Mouse (Mus musculus) embryonic stem cell, embryonic (primary cell): ENCODE results near the gene Slk.

Source experiments
- CTCF ChIA-PET, 4 experiments: fragments of 300-600 bp in 2 of 4; fragments of 350-600 bp in 2 of 4; sonication (Branson Sonifier 250); formaldehyde crosslinking; loops; one replicate each; lab custom pipeline; 2022; ENCODE audit warnings: inconsistent platforms in 2 of 4; lab: Charles Lee
- POLR2A ChIA-PET, 4 experiments: fragments of 300-600 bp in 2 of 4; fragments of 350-600 bp in 2 of 4; sonication (Branson Sonifier 250); formaldehyde crosslinking; loops; one replicate each; lab custom pipeline; 2022; ENCODE audit warnings: antibody characterized with exemption in 4 of 4, inconsistent platforms in 1 of 4; lab: Charles Lee

Gene Slk

DNA sequence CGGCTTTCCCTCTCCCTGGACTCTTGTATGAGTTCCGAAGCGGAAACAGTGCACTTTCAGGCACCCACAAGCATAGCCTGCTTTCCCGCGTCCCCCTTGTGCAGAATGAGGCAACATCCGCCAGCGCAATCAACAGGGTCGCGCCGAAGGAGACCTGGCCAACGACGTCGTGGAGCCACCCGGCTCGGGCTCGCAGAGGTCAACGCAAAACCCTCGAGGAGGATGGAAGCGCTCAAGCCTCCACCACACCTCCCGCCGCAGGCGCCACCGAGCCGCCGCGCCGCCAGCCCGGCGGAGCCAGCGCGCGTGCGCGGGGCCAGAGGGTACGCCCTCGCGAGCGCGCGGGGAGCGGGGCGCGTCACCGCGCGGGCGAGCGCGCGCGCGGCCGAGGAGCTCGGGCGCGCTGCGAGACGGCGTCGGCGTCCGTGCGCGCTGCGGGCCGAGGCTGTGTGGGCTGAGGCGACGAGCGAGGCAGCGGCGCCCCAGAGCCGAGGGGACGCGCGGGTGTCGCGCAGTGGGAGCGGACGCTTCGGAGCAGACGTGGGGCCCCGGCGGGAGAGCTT, at the start of gene Slk:
Gene Slk (plus strand): TSS at position 454 of the 563 bp plus-strand sequence.
- POLR2A ChIA-PET, result interaction anchor here in 3 of 4 experiments (0.5 to 2.7 kb wide), 12 partner anchors 9 to 233 kb away, joined by 3 to 9 read pairs (median 4); partner anchors contain the start of genes Sfr1 (in 3 of the 3) and Stn1 (in 1 of the 3)
- CTCF ChIA-PET, result interaction anchor here in 2 of 4 experiments (0.5 to 1.0 kb wide), 2 partner anchors 47 to 188 kb away, joined by 3 to 6 read pairs; no protein-coding TSS in a partner anchor

DNA sequence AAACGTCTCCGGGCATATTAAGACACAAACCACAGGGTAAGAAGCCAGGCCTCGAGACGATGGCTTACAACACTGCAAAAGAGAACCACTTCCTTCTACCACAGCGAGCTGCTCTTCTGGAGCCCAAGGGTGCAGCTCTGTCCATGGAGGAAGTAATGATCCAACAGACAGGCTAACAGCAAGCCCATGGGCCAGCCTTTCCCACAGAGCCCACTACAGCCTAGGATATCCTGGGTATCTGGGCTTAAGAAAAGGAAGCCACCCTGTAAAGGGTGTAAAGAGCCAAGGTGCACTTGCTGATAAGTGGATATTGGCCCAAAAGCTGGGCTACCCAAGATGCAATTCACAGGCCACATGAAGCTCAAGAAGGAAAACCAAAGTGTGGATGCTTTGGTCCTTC, 48.2 kb upstream of the Slk start:
- ChIA-PET CTCF (interaction anchor here in 2 of 4 experiments (1.1 to 1.5 kb wide), 5 partner anchors 54 to 378 kb away, joined by 3 to 14 read pairs (median 4); no protein-coding TSS in a partner anchor), POLR2A (interaction anchor here in 3 of 4 experiments (0.5 to 2.1 kb wide), 3 partner anchors 12 to 32 kb away, joined by 3 to 4 read pairs (median 4); no protein-coding TSS in a partner anchor)

DNA sequence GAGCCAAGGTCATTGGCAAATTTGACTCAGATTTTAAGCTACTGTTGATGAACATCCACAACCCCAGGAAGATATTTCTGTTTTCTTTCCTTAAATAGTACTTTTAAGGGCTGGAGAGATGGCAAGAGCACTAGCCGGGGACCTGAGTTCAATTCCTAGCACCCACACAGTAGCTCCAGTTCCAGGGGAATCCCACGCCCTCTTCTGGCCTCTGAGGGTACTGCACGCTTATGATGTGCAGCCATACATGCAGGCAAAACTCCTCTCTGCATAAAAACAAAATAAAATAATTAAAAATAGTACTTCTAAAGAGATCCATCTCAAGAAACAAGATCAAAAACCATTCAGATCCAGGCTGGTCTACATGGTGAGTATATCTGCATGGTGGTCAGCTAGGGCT, 47.0 kb upstream of the Slk start:
- CTCF ChIA-PET, result interaction anchor here (0.5 to 1.5 kb wide), 22 partner anchors 9 to 376 kb away, joined by 3 to 14 read pairs (median 4); partner anchors contain the start of gene Slk (in 1 of the 4)
- POLR2A ChIA-PET, result interaction anchor here in 3 of 4 experiments (0.5 to 2.1 kb wide), 9 partner anchors 13 to 338 kb away, joined by 3 to 4 read pairs (median 3); partner anchors contain the start of gene Gsto1 (in 1 of the 3)

DNA sequence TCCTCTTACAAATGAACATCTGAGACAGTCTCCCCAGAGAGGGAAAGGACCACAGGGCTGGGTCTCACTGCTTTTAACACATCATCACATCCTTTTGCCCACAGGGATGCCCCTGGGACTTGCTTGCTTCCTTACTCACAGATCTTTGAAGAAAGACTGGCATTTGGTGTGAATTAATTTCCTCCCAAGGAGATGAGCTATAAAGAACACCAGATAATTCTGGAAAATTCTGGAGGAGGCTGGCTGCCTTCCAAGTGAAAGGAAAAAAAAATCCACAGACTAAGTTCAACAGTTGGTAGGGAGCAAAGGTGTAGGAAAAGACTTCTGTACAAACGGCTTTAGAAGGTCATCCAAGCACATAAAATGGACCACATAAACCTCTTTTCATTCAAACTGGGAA, 45.3 kb upstream of the Slk start:
- ChIA-PET POLR2A (interaction anchor here in 3 of 4 experiments (0.6 to 3.4 kb wide), 4 partner anchors 17 to 680 kb away, joined by 3 to 19 read pairs (median 6); no protein-coding TSS in a partner anchor), CTCF (no interaction called here)

DNA sequence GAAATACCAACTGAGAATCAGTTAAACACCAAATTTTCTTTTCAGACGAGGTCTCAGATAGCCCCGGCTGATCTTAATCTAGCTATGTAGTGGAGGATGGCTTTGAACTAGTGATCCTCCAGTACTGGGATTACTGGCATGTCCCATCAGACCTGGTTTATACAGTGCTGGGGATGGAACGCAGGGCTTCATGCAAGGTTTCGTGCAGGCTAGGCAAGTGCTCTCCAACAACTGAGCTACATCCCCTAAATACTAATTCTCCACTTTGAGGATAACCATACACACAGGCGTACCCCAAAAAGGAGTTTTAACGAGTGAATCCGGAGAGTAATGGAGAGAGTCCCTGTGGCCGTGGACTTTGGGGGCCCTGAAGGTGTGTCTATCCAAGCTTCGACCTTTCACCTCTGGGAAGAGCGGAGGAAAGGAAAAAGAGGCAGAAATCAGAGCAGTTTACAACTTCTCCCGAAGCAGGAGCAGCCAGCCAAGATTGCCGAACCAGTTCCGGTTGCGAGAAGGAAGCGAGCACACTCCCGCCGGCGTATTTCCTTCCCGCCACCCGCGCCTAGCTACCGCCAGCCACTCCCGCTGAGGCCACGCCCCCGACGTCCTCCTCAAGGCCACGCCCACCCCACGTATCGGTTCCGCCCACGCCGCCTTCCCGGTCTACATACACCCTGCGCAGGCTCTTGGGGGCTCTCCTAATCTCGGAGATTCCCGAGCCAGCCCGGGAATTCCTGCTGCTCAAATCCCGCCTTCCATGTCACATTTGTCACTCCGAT, 42.8 kb upstream of the Slk start:
- CTCF ChIA-PET, result interaction anchor here in 3 of 4 experiments (0.6 to 1.3 kb wide), 10 partner anchors 32 to 295 kb away, joined by 3 to 7 read pairs (median 3); partner anchors contain the start of gene Sfr1 (in 1 of the 3)
- POLR2A ChIA-PET, result interaction anchor here in 3 of 4 experiments (0.5 to 3.4 kb wide), 46 partner anchors 8 to 1751 kb away, joined by 3 to 19 read pairs (median 3); partner anchors contain the start of genes Slk (in 2 of the 3), Gsto1 (in 1 of the 3), Gsto2 (in 1 of the 3) and Sfr1 (in 1 of the 3)

DNA sequence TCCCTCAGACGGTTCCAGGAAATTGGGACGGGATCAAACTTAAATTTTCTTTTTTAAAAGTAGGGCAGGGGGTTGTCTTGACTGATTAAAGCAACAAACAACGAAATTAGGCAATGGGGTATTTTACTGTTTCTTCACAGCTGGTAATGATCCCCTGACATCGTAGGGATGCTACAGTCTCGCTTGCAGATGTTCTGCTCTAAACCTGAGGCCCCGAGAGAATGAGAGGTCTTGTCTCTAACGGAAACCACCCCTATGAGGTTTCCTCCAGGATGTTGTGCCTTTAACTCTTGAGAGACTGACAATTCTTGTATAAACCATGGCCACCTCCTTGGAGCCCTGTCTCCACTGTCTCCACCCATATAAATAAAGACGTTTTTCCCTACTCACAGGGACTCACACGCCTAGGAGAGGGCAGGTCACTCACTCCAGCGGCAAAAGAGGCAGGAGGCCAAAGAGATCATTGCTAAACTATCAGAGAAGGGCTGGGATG, 42.1 kb upstream of the Slk start, which contains the start of gene Stn1:
Gene Stn1 (minus strand): TSS at position 208 of the 493 bp plus-strand sequence.
- POLR2A ChIA-PET, result interaction anchor here in 3 of 4 experiments (0.6 to 3.4 kb wide), 33 partner anchors 9 to 470 kb away, joined by 3 to 19 read pairs (median 4); partner anchors contain the start of genes Sfr1 (in 1 of the 3), Slk (in 1 of the 3) and Taf5 (in 1 of the 3)
- CTCF ChIA-PET, result interaction anchor here in 2 of 4 experiments (0.6 to 1.0 kb wide), 5 partner anchors 181 to 294 kb away, joined by 3 to 7 read pairs (median 3); partner anchors contain the start of gene Sfr1 (in 1 of the 2)

DNA sequence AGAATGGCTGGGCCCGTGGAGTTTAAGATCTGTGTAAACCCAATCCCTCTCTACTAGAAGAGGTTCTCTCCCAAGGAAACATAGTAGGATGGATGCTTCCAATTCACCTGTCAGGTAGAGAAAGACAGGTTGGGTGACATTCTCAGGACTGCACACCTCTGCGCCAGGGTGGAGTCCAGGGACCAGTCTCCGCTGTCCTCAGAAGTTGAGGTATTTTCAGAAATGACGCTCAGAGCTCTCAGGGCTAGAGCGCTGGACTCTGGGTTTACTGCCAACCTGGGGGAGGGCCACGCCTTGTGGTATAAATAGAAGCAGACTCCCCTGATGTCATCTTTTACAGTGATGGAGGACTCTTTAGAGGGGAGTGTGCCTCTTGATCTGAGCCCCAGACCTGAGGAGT, 41.6 kb upstream of the Slk start:
- CTCF ChIA-PET, result no interaction called here

DNA sequence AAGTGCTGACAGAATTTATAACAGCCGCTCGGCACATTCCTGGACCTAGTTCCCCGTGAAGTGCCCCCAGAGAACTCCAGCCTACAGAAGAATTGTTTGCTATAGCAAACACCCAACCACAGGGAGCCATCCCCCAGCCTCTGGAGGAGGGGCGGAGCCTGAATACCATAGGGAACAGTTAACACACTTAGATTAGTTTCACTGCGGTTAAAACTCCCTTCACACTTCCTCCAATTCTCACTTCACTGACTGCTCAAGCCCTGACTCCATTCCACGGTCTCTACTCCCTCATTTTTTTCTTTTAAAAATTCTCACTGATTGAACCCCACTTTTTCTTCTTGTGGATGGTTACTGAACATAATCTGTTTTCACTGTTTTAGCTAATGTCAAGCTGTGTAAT, 40.7 kb upstream of the Slk start:
- ChIA-PET CTCF (interaction anchor here in 2 of 4 experiments (0.6 to 1.3 kb wide), 5 partner anchors 121 to 1099 kb away, joined by 3 to 6 read pairs (median 3); no protein-coding TSS in a partner anchor), POLR2A (interaction anchor here in 2 of 4 experiments (0.5 to 1.5 kb wide), 3 partner anchors 13 to 282 kb away, joined by 3 to 6 read pairs (median 3); no protein-coding TSS in a partner anchor)

More for the DNA sequence above, 41.6 kb upstream of the Slk start:
- POLR2A ChIA-PET, result interaction anchor here in 2 of 4 experiments (0.6 to 1.0 kb wide), 4 partner anchors 15 to 297 kb away, joined by 3 to 5 read pairs (median 3); no protein-coding TSS in a partner anchor

DNA sequence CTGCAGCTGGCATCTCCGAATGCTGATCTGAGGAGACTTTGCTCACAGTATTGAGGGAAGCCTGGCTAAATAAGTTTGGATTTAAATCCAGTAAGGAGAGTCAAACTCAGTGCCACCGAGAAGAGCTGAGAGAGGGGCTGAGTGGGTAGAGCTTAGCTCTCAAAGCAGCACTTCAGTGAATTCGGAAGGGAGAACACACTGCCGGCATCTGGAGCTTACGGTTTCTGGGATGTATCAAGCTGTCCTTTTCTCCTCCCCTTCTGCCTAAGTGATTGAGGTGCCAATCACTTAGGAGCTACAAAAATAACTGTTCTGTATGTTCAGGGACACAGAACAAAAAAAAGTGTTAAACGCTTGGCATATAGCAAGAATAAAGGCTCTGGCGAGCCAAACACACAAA, 37.0 kb upstream of the Slk start:
- CTCF ChIA-PET, result interaction anchor here in 1 of 4 experiments (0.6 to 1.0 kb wide), 2 partner anchors 10 to 230 kb away, joined by 3 to 7 read pairs; no protein-coding TSS in a partner anchor
- POLR2A ChIA-PET, result interaction anchor here in 3 of 4 experiments (0.5 to 1.4 kb wide), 6 partner anchors 11 to 189 kb away, joined by 3 to 5 read pairs (median 3); partner anchors contain the start of gene Sfr1 (in 1 of the 3)

DNA sequence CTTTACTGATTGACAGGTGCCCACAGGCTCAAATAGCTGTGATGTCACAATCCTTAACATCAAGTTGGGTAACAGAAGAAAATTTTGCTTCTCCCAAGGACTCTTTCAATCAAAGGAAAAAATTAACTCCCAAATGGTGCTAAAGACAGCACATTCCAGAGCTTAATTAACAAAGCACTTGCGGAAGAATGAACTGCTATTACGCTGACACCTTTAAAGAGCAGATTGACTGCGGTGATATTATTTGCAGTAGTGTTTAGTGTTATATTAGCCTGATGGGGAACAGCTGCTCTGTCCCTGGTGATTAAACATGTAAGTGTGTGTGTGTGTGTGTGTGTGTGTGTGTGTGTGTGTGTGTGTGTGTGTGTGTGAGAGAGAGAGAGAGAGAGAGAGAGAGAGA, 34.4 kb upstream of the Slk start:
- ChIA-PET CTCF (interaction anchor here in 1 of 4 experiments (0.6 to 0.7 kb wide), 2 partner anchors 13 to 161 kb away, joined by 5 to 9 read pairs; no protein-coding TSS in a partner anchor), POLR2A (interaction anchor here in 2 of 4 experiments (0.7 to 1.7 kb wide), 3 partner anchors 9 to 16 kb away, joined by 3 to 4 read pairs (median 4); no protein-coding TSS in a partner anchor)

DNA sequence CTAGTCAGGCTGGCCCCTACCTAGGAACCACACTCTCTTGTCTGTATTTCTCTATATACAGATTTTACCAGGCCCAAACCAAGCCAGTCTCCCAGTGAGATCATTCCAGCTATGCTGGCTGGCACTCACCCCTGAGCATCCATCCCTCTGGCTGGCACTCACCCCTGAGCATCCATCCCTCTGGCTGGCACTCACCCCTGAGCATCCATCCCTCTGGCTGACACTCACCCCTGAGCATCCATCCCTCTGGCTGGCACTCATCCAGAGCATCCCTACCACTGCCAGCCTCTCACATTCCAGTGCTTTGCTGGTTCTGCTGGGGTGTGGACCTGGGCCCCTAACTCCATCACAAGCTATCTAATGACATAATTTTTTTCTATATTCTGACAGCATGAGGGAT, 34.0 kb upstream of the Slk start:
- ChIA-PET POLR2A (interaction anchor here in 2 of 4 experiments (0.6 to 1.7 kb wide), 3 partner anchors 8 to 142 kb away, joined by 4 to 5 read pairs (median 4); no protein-coding TSS in a partner anchor), CTCF (interaction anchor here in 1 of 4 experiments (0.6 kb wide), 1 partner anchor 45 kb away, joined by 4 read pairs; no protein-coding TSS in a partner anchor)

DNA sequence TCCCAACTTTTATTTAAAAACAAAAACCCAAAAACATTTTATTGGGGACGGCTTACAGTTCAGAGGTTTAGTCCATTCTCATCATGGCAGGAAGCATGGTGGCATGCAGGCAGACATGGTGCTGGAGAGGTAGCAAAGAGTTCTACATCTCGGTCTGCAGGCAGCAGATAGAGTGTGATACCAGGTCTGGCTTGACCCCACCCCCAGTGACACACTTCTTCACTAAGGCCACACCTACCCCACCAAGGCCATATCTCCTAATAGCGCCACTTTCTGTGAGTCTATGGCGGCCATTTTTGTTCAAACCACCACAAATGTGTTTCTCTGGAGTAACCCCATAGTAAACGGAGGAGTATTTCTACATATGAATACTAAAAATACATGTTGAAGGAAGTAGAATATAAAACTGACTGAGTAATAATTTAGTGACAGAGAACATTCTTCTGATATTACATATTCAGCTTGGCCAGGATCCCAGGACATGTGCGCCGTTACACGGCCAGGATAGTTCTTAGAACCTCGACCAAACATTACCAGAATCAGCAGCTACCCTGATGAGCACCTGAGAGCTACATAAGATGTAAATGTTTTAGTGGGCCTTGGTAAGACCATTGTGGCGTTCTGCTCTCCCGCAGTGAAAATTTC, 30.9 kb upstream of the Slk start:
- POLR2A ChIA-PET, result interaction anchor here in 1 of 4 experiments (0.7 to 1.4 kb wide), 2 partner anchors 10 to 23 kb away, joined by 3 to 7 read pairs; no protein-coding TSS in a partner anchor
- CTCF ChIA-PET, result no interaction called here

DNA sequence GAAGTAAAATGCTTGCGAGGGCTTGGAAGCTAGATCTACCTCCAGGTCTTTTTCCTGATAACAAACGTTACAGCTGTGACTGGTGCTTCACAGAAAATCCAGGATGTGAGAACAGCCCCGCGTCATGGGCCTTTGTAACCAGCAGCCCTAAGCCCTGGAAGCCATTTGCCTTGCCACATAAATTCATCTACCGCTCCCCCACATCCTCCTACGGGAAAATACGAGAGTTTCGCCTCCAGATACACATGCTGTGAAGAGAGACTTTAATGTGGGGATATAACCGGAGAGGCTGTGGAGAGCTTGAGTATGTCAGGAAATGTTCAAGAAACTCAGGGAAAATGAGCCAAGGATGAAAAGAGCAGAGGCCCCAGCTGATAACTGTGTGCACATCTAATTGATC, 30.3 kb upstream of the Slk start:
- ChIA-PET POLR2A (interaction anchor here in 1 of 4 experiments (0.7 to 1.4 kb wide), 4 partner anchors 9 to 36 kb away, joined by 3 to 9 read pairs (median 5); partner anchors contain the start of gene Stn1), CTCF (interaction anchor here in 2 of 4 experiments (0.6 kb wide), 2 partner anchors 21 to 147 kb away, joined by 3 read pairs; no protein-coding TSS in a partner anchor)

DNA sequence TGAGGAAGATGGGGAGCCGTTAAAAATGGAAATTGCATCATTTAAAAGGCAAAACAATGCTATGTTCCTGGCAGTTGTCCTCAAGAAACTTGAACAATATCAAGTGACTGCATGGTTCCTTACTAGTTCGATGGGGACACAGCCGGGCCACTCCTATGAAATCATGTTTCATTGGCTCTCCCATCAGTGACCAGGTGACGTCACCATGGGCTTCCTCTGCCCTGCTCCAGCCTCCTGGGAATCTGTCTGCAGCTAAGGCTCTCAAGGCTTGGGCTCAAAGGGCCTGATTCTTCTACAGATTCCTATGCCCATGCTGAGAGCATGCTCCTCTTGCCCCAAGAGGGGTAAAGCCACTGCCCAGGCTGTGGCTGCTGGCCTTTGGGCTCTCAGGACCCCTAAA, 29.9 kb upstream of the Slk start:
- POLR2A ChIA-PET, result interaction anchor here in 1 of 4 experiments (1.0 to 1.4 kb wide), 3 partner anchors 13 to 36 kb away, joined by 3 to 9 read pairs (median 3); partner anchors contain the start of gene Stn1

DNA sequence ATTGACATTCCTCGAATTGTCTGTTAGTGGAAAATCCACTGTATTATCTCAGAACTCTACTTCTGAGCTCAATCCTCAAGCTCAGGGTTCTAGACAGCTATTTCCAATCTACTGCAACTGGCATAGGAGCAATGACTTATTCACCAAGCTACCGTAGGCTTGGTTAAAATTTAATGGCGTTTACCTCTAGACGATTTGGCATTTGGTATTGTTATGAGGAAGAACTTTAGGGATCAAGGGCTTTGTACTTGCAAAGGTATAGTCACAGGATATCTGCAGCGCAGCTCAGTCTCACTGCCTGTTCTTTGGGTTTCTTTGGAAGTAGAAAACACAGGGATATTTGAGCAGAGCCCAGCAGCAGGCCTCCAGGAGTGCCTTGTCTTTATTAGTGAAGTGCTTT, 20.3 kb upstream of the Slk start:
- ChIA-PET CTCF (no interaction called here), POLR2A (interaction anchor here in 1 of 4 experiments (1.3 kb wide), 1 partner anchor 10 kb away, joined by 7 read pairs; no protein-coding TSS in a partner anchor)

More for the DNA sequence above, 29.9 kb upstream of the Slk start:
- CTCF ChIA-PET, result interaction anchor here in 2 of 4 experiments (0.6 kb wide), 2 partner anchors 22 to 147 kb away, joined by 3 read pairs; no protein-coding TSS in a partner anchor

DNA sequence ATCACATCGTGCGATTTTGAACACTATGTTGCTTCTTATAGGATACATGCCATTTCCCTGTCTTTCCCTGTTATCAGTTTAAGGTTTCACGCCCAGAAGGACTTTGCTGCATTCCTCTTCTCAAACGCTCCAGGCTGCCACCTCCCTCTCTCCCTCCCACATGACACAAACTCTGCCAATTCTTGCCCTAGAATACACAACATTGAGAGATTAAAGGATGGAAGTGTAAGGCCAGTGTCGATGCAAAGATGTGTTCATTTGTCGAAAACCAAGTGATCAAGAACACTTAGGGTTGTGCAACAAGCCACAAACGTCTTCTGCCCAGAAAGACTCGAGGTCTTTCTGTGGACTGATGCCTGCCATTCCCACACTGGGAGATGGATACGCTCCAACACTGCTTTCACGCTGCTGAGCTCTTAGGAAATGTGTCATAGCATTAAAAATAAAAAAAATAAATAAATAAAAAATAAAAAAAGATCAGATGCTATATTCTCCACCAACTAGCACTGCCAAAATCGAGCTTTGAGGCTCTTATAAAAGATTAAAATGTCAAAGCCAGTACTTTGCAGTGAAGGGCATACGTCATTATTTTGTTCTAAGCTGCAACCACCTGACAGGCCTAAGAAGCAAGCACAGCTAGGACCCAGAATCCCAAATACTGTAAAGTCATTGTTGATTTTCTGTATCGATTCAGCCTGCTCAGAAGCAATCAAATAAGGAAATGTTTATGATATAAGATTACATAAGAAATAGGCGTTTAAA, 19.5 kb upstream of the Slk start:
- CTCF ChIA-PET, result no interaction called here

More for the DNA sequence above, 19.5 kb upstream of the Slk start:
- POLR2A ChIA-PET, result interaction anchor here in 1 of 4 experiments (0.7 kb wide), 1 partner anchor 92 kb away, joined by 3 read pairs; no protein-coding TSS in a partner anchor
